17 mouse cellular contexts compared by ENCODE assay signal in the genomic region with DNA sequence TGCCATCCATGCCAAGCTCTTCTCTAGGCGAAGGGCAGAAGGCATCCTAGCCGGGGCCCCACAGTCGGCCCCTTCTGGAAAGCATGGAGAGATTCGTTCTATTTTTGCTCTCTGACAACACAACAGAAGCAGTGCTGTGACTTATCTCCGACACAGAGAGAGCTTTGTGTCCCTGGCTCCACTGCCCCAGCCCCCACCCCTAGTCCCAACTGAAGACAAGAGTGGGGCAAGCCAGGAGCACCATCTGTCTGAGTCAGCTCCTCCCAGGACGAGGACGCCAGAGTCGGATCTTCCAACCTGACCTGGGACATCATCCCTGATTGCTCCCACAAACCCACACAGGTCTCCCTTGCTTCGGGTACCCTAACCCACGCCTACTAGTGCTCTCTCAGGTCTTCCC.
DNase-seq lines count a peak whose midpoint lies in the region; ATAC-seq lines count a peak whose summit lies in the region.
"Had no signal": no experiment of that assay in that cellular context is flagged by ENCODE, and none has a peak within 500 bp of the region (broad histone marks: within the 10 kb centered on the region; RNA-seq: fewer than 3 reads in every experiment).

No protein-coding gene starts in this region.

- intact Hi-C loops in left cerebral cortex, postnatal 14 days (cut with DNase I), result no loop called here

- peak overlapping the region; percentile 87 to 88 for H3K27ac ChIP-seq in heart, embryonic 14.5 days (replicated peaks in 1 of 2; ENCODE audit: control insufficient read depth in 1 of 2, insufficient read depth in 1 of 2, low read depth in 2 of 2, low read length in 2 of 2)
- H3K27ac ChIP-seq: embryonic facial prominence, embryonic 13.5 days; neural tube, embryonic 13.5 days had no signal

- no peak overlapping the region for H3K4me3 ChIP-seq in heart, embryonic 14.5 days (ENCODE audit: control insufficient read depth in 1 of 2, insufficient read depth in 1 of 2, low read depth in 1 of 2, low read length in 2 of 2)
- H3K4me3 ChIP-seq: embryonic facial prominence, embryonic 13.5 days; megakaryocyte, embryonic 14.5 days; neural tube, embryonic 13.5 days had no signal

- no peaks in the 10 kb centered on the region for H3K9me3 ChIP-seq in heart, embryonic 14.5 days (ENCODE audit: control insufficient read depth, low read length)
- H3K9me3 ChIP-seq: embryonic facial prominence, embryonic 13.5 days; megakaryocyte, embryonic 14.5 days; neural tube, embryonic 13.5 days had no signal

- H3K9ac ChIP-seq in heart, embryonic 14.5 days (ENCODE audit: low read length), result peak overlapping the region; percentile 50
- H3K9ac ChIP-seq: embryonic facial prominence, embryonic 13.5 days; neural tube, embryonic 13.5 days had no signal

- peaks cover 47 to 48% of the 10 kb centered on the region in 2 experiments for H3K4me1 ChIP-seq in heart, embryonic 14.5 days (ENCODE audit: control insufficient read depth in 2 of 2, insufficient read depth in 2 of 2, low read length in 2 of 2)
- H3K4me1 ChIP-seq: megakaryocyte, embryonic 14.5 days had no signal

- ATAC-seq in frontal cortex, adult (ENCODE audit: low TSS enrichment), result peak; percentile 57
- peak; percentile 64; the same call in 1 of the 2 replicates for ATAC-seq in heart, embryonic 14.5 days (ENCODE audit: insufficient number of reproducible peaks, insufficient read depth, low FRiP score, low read depth)
- ATAC-seq: forebrain, embryonic 14.5 days had no signal

- DNase-seq in frontal cortex, postnatal 25 days (ENCODE audit: low spot score in 2 of 2), result no peak
- peak; percentile 34 for DNase-seq in right cerebral cortex, adult 18-20 months
- no peak for DNase-seq in right cerebral cortex, adult 2 months (ENCODE audit: low spot score in 2 of 2)
- DNase-seq in spleen, adult 12 weeks (ENCODE audit: low spot score), result no peak
- DNase-seq in ovary, postnatal 10 days (ENCODE audit: low spot score), result no peak
- no peak for DNase-seq in left cerebral cortex, postnatal 14 days (ENCODE audit: low spot score in 2 of 2)
- DNase-seq: adrenal gland, adult 8-10 months; gastrocnemius, postnatal 10 days; kidney, postnatal 36 days; thymus, adult 2 months had no signal

- H3K36me3 ChIP-seq in heart, embryonic 14.5 days (ENCODE audit: control insufficient read depth, insufficient read depth, low read length), result no peaks in the 10 kb centered on the region
- H3K36me3 ChIP-seq: embryonic facial prominence, embryonic 13.5 days; neural tube, embryonic 13.5 days had no signal

- 20% methylated on average over 10 of the region's 10 CpGs for WGBS in heart, embryonic 14.5 days

- peak overlapping the region; percentile 28; the same call in 1 of the 2 replicates for H3K4me2 ChIP-seq in heart, embryonic 14.5 days (ENCODE audit: low read length)
- H3K4me2 ChIP-seq: embryonic facial prominence, embryonic 13.5 days; liver, embryonic 11.5 days; neural tube, embryonic 13.5 days had no signal

- H3K27me3 ChIP-seq in heart, embryonic 14.5 days (ENCODE audit: control insufficient read depth, insufficient read depth, low read length), result no peaks in the 10 kb centered on the region
- H3K27me3 ChIP-seq: neural tube, embryonic 13.5 days had no signal
